Mouse (Mus musculus) megakaryocyte, embryonic 14.5 days (primary cell): ENCODE measurements around the gene C2cd4b.

Experiments used
- FLI1 ChIP-seq: IDR thresholded peaks from 2 replicates; pipeline ENCODE4 v1.6.1; 2012; ENCODE audit warnings: low read length, inconsistent platforms, mixed read lengths
- GATA1 ChIP-seq: IDR thresholded peaks from 3 replicates; pipeline ENCODE4 v1.6.1; 2012; ENCODE audit warnings: mixed read lengths, low read length, inconsistent platforms, borderline replicate concordance

DNA sequence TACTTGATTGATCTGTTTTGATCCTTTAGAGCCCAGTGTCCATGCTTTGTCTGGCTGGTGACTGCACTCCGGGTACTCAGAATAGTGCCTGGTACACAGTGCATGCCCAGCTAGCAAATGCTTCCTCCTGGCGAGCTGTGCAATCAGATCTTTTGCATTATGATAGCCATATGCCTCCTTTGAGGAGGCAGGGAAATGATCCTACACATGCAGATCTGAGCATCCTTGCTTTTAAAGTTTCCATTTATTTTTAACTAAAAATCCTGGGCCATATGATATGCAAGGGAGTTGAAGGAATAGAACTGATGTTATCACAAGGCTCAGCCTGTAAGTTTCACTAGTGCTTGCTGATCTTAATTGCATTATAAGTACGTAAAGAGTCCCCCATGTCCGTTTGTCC is 9.6 kb downstream of the C2cd4b start:
- TF ChIP-seq FLI1: no peak
- no peak for TF ChIP-seq GATA1
